Mouse (Mus musculus): Measurements from ENCODE around the gene Ubash3a. TPM values are rescaled to one million over a fixed set of nuclear protein-coding genes. Genes with fewer than 3 reads are reported as not detected.
"Not testable (repeated sequence)": the region's sequence is repeated elsewhere in the genome, so short reads cannot be mapped to it uniquely, and the experiment has no call there.

Ubash3a gene
- total RNA-seq, 4 experiments from 2014 or later, result 0.31 to 0.73 (median 0.52) TPM

DNA sequence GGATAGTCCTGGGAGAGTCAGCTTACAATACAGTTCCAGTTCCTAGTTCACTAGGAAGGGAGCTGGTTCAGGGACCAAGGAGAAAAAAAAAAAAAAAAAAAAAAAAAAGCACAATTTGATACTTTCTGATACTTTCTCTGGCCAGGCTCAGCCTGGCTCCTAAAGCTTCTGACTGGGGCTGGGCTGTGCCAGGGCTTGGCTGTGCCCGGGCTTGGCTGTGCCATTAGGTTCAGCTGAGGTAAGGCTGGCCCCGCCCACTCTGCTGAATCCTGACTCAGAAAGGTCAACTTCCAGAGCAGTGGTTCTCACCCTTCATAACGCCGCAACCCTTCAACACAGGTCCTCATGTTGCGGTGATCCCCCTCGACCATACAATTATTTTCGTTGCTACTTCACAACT is 52.8 kb downstream of the Ubash3a start:
- DNase-seq (ENCODE audit: low spot score in 2 of 2), result peak in 1 of 2 experiments; percentile 7

DNA sequence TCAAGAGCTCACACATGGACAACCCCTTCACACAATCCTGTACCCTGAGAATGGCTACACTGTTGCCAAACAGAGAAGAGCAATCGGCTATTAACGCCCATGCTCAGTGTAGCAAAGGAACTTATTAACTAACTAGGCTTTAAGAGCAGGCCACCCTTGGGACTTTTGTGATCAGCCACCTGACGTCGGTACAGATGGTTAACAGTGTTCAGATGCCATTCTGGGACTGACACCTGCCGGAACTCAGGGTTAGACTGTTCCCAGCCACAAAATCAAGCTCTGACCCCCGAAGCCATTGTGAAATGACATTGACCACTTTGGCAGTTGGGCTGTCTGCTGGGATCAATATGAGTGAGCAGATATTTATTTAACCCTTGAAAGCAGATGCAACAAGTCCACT is 53.7 kb downstream of the Ubash3a start:
- no peak for DNase-seq (ENCODE audit: low spot score in 2 of 2)

DNA sequence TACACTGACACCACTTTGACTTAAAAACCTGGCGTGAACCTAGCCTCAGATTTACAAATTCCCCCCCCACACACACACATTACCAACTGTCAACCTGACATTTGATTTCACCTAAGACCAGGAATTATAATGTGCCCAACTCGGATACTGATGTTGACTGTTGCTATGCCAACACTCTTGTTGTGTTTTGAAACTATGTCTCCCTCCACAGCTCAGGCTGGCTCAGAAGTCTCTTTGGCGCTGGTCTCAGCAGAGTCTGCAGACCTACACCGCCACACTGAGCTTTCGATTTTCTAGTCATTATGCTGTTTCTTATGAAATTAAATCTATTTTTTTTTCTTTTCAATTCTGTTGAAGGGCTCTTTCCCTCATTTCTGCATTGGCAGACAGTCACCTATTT is 55.0 kb downstream of the Ubash3a start:
- DNase-seq (ENCODE audit: low spot score in 2 of 2), result no peak

DNA sequence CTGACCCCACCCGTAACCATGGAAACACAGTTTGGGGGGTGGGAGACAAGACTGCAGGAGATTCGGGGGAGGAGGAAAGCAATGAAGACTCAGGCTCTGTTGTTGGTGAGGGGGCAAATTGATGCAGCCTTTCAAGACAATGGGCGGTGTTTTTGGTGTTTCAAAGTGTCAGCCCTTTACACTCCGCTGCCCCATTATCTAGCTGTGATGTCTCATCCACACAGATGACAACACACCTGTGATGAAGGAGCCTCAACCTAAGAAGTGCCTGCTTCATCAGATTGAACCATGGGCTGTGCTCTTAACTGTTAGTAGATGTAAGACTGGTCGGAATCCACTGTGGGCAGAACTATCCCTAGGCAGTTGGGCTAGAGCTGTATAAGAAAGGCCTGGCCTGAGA is 56.1 kb downstream of the Ubash3a start:
- DNase-seq (ENCODE audit: low spot score in 2 of 2), result no peak

DNA sequence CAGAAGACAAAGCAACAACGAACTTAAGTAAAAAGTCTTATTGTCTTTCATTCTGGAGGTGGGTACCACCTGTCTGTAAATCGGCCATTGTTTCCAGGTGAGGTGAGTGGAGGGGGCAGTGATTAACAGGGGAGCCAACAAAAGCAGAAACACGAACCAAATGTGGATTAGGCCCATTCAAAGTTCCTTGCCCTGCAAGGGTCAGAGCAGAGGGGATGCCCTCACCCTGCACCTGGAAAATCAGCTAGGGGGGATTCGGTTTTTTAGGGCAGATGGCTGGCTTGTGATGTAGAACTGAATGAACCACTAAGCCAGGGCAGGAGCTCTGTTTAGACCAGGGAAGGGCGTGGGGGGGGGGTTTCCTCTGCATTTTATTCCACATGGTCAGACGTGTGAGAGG is 56.7 kb downstream of the Ubash3a start:
- DNase-seq (ENCODE audit: low spot score in 2 of 2), result no peak

DNA sequence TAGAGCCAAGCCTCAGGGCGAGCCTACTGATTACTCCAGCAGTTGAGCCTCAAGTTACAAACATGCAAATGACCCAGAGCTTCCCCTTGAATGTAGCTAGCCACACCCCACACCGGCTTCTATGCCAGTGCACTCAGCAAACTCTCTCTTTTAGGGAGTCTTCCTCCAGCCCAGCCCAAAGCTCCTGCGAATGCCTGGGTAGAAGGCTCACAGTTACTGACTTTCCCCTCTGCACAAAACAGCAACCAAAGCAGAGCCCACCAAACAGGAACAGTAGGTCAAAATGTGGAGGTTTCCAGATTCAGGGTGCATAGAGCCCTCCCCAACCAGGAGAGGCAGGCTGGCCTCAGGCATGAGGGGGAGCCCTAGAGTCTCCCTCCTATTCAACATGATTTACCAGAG is 57.5 kb downstream of the Ubash3a start:
- DNase-seq (ENCODE audit: low spot score in 2 of 2), result no peak

DNA sequence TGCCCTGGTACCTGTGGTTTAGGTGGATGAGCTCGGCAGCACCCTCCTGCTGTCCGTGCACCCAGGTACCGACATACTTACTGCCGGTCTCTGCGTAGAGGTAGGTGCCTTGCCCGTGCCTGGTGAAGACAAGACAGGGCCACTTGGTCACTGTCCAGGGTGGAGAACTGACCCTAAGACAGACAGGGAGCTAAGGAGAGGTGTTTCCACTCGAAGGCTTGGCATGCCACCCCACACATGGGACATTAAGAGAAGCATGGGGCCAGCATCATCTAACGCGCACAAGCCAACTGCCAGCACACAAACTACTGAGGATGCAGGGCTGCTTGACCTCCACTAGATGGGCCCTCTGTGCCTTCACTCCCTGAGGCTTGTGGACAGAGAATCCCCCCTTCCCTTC is 58.2 kb downstream of the Ubash3a start:
- no peak for DNase-seq (ENCODE audit: low spot score in 2 of 2)

DNA sequence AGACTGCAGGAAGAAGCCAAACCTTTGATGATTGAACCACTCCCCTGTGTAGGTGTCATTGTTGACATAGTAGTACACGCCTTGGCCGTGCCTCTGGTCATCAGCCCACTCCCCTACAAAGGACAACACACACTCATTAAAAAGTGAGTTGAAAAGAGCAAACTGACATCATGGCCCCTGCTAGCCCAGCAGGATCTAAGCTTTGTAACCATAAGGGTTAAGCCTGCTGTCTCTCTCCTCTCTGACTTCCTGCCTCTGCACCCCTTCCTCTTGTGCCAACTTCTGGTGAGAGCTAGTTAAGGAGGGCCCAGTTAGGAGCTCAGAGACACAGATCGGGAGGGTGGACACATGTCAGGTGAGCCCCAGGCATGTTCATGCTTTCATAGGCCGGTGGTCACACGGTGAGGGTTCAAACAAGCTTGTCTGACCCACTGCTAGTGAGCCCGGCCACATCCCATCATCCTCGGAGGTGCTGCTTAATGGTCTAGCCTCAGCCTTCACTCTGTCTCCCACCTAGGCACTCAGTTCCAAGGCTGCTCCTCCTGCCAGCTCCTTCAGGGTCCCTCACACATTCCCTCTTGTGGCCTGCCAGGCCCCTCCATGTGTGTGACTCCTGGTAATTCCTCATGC is 58.8 kb downstream of the Ubash3a start:
- no peak for DNase-seq (ENCODE audit: low spot score in 2 of 2)

DNA sequence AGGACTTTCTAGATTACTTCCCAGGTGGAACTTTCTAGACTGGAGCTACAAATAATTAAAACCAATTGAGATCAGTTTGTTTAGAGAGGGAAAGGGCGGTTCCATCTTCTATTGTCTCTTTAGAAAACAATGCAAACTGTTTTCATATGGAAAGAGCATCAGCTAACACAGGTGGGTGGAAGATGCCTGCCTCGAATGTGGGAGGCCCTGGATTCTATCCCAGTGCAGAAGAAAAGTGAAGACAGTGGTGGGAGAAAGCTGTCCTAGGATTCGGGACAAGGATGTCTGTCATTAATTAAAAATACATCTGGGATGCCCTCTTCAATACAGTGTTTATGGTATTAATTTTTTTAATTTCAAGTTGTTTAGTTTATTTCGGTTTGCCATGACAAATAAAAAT is 59.5 kb downstream of the Ubash3a start:
- DNase-seq (ENCODE audit: low spot score in 2 of 2), result no peak

DNA sequence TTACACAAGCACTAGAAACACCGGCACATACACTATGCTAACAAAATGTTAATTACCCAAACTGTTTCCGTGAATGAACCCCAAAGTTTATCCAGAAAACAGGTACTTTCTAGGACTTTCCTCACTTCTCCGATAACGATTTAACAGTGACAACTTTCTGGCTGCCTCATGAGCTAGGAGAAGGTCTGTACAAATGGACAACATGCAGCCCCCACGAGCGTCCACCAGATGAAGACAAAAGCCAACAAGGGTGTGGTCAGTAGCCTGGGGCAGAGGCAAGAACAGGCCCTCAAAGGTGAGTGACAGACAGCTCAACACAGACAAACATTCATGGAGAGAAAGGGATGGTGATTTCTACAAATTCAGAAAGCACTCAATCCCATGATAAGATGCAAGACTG is 59.9 kb downstream of the Ubash3a start:
- DNase-seq (ENCODE audit: low spot score in 2 of 2), result no peak

DNA sequence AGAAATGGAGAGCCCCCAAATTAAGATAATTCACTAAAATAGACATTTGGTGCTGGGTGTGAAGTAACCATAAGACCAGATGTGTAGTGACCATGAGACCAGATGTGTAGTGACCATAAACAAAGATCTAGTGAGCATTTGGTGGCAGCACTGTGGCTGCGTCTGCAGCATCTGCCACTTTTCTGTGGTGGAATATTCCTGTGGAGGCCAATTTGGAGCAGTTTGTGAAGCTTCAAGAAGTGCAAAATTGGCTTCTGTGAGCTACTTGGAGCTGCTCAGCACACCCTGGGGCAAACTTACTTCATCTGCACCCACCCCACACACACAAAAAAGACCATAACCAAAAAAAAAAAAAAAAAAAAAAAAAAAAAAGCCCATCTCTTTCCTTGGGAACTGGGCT is 60.3 kb downstream of the Ubash3a start:
- no peak for DNase-seq (ENCODE audit: low spot score in 2 of 2)

DNA sequence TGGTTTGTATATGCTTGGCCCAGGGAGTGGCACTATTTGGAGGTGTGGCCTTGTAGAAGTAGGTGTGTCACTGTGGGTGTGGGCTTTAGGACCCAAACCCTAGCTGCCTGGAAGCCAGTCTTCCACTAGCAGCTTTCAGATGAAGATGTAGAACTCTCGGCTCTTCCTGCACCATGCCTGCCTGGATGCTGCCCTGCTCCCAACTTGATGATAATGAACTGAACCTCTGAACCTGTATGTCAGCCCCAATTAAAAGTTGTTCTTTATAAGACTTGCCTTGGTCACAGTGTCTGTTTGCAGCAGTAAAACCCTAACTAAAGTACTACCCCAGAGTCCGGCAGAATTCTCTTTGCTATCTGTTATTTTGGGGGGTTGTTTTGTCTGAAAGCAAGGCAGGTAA is 62.1 kb downstream of the Ubash3a start:
- DNase-seq (ENCODE audit: low spot score in 2 of 2), result no peak

DNA sequence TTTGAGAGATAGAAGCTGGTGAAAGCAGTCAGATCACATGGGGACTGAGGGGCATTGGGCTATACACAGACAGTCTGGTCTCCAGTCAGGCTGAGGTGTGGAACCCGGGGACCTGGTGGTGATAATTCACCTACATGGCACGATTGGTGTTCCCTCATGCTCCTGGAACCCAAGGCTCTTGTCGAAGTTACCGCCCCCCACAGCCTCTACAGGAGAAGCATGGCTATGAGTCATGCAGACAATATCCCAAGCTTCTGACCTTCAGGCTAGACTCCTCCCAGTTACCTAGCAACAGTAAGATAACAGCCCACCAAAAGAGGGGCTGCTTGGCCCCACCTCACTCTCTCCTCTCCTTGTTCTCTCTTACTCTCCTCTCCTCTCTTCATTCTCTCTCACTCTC is 62.6 kb downstream of the Ubash3a start:
- no peak for DNase-seq (ENCODE audit: low spot score in 2 of 2)

DNA sequence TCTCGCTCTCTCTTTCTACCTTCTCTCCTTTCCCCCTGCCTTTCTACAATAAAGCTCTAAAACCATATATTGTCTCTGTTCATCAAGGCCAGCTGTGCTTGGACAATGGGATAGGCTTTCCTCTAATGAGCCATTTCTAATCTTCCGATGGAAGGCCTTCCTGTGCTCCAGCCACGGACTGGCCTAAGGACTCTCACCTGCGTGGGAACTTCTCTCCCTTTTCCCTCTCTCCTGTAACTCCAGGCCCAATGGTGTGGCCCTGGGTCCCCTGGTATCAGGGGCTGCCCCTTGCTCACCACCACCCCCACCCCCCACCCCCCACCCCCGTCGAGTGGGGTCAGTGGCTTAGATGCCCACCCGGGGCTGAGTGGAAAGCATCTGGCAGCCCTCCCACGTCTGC is 63.1 kb downstream of the Ubash3a start:
- not testable (repeated sequence) for DNase-seq (ENCODE audit: low spot score in 2 of 2)

DNA sequence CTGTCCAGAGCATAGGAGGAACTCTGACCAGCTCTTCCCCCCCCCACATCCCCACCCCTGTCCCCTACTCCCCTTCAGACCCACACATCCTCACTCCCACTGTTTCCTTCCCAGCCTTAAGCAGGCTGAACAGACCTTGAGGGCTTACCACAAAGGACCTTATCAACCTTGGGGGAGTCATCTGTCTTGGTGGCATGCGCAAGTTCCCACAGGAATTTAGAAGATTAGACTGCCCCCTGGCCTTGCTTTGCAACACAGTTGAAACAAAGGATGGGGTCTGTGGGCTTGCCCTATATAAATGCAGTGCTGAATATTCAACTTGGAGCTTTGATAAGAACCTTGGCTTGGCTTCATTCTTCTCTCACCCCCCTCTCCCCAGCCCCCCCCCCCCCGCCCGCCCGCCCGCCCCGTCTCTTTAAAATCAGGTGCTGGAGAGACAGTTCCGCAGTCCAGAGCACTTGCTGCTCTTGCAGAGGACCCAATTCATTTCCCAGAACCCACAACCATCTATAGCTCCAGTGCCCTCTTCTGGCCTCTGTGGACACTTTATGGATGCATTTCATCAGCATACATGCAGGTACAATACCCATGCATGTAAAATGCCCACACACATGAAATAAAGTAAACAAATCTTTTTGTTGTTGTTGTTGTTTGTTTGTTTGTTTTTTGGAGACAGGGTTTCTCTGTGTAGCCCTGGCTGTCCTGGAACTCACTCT is 63.6 kb downstream of the Ubash3a start:
- DNase-seq (ENCODE audit: low spot score in 2 of 2), result no peak

DNA sequence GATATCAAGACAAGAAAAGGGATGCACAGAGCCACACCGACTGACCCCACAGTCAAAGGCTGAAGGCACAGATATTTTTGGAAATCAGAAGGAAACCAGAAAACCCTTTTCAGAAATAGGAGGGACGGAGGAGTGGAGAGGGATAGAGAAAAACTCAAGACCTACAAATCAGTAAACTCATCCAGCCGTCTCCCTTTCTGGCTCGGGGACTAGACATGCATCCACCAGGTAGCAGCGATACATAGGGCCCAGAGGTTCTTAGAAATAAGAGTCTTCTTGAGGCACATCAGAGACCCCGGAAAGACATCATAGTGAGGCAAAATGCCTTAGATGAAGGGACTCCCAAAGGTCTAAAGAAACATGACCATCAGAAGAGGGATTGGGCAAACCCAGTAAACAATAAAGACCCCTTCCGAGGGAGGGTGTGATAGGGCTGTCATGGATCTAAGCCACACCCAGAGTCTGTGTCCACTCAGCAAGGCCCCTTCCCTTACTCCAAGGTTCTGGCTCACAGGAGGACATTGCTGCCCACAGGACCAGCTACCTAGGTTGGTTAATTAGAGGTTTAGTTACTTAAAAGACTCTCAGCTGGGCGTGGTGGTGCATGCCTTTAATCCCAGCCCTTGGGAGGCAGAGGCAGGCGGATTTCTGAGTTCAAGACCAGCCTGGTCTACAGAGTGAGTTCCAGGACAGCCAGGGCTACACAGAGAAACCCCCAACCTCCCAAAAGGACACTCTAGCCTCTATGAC is 64.9 kb downstream of the Ubash3a start:
- no peak for DNase-seq (ENCODE audit: low spot score in 2 of 2)

DNA sequence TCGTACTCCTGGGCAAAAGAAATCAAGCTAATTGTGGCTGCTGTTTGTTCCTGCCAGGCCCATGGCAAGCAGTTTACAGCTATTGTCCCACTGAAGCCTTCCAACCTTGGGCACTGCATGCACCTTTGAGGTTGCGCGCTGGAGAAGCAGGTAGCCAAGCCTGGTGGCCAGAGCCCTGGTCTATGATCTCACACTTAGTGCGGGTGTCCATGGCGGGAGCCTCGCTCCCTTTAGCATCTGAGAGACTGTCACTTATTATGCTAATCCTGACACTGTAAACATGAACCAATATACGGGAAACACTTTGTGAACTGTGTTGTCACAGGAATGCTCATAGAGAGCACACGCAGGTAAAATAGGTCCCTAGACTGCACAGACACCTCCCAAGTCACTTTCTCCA is 66.0 kb downstream of the Ubash3a start:
- no peak for DNase-seq (ENCODE audit: low spot score in 2 of 2)

DNA sequence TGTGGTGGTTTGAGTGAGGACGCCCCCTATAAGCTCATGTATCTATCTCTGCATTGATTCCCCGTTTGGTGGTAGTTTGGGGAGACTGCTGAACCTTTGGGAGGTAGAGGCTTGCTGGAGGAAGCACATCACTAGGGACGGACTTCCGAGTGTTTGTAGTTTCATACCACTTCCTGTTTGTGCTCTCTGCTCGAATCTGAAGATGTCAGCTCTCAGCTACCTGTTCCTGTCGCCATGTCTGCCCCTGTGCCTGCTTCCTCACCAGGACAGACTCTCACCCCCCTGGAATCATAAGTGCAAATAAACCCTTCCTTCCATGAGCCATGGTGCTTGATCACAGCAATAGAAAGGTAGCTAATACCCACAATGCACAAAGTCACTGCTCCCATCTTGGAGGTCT is 67.5 kb downstream of the Ubash3a start:
- no peak for DNase-seq (ENCODE audit: low spot score in 2 of 2)

DNA sequence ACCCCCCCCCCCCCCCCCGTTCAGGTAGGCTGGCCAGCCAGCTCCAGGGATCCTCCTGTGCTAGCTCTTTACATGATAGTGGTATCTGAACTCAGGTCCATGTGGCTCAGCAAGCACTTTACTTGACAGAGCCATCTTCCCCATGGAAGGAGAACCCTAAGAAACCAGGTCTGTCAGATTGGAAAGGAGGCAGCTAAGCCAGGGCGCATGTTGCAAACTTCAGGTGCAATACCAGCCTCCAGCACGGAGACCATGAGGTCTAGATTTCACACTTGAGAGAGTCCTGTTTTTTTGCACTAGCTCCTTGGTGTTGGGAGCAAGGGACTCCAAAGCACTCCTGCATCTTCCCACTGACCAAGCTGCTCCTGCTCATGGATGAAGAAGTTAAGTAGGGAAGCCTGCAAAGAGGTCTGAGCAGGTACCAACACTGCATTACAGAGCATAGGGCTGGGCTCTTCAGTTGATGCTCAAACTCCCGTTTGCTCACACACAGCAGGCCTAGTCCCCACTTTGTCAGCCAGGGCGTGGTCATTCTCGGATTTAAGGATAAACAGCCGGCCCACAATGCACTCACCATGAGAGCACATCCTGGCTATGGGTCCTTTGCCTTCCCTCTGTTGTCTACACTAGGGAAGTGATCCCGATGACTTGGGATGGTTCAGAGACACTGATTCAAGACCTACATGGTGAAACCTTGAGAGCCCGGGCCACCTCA is 68.7 kb downstream of the Ubash3a start:
- no peak for DNase-seq (ENCODE audit: low spot score in 2 of 2)

DNA sequence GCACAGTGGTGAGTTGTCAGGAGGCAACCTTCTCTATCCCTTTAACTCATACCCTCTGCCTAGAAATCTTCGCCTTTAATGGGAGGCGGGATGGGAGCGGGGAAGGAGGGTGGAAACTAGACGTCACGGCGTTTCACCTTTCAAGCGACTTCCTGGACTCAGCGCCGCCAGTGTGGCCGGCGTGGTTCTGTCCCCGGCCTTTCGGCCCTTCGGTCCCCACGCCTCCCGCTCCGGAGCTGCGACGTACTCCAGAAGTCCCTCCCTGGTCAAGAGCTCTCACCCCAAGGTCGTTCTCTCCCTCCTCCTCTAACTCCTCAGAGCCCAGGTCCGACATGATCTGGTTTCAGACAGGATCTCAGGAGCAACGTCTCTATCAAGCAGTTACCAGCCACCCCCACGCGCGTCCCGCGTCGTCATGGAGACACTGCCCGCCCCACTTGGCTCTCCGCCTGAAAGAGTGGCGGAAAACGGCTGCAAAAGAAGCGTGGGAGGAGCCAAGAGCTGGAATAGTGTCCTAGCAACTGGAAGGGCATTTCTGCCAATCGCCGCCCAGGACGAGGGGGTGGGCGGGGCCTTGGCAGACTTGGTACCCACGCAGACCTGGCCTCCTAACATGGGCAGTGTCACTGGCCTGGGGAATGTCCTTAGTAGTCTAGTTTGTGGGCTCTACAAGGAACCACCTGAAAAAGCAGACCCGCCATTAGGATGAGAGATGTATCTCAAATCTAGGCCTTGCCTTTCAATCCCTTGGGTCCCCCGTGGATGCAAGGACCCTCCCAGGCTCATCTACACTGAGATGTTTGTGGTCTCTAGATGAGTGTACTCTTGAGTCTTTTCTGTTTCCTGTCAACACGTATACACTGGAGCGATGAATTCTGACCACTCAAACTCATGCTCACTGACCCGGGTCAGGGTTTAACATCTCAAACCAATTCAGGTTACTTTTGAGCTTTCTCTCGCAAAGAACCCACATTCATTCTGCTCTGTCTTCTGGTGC is 69.5 kb downstream of the Ubash3a start, which contains the start of gene Rsph1:
Gene Rsph1, minus strand, starts transcription at position 462 of the 997 bp plus-strand sequence.
- DNase-seq (ENCODE audit: low spot score in 2 of 2), result peak; percentile 99 to 100

DNA sequence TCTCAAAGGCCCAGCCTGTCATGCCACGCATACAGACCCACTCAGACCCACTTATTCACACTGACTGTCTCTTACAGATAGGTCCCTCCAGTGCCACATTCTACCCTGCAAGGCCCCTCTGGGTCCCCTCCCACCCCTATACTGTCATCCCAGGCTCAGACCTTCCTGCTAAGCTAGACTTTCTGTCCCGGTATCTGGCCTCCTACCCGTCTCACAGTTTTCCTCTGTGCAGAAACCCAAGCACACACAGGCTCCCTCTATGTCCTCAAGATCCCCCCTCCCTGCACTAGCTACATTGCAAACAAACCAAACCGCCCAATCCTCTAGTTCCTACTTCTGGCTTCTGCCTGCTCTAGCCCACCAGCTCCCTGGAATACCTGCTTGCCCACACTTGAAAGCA is 70.3 kb downstream of the Ubash3a start:
- no peak for DNase-seq (ENCODE audit: low spot score in 2 of 2)

All from layer of hippocampus, adult 8-10 months (tissue).